Mouse (Mus musculus): ENCODE measurements around the gene Lemd2. TPM values are rescaled to one million over a fixed set of nuclear protein-coding genes. Genes with fewer than 3 reads are reported as not detected.

The Lemd2 gene
- polyA plus RNA-seq, 1 experiment from 2014 or later: 14.4 TPM

DNA sequence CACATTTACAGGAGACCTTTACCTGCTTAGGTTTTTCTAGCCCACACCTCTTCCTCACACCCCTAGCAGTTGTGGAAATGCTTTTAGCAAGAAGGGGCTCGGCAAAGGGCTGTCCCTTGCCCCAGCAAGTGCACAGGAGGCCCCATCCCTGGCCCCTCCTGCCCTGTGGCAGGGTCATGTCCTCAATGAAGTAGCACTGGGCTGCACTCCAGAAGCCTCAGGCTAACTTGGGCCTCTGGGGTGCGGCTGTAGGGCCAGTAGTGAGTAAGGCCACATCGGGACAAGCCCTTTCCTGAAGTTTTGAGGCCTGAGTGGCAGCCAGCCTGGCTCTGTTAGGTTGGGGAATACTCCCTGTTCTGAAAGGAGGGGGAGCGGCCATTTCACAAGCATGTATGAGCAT is 43.4 kb downstream of the Lemd2 start:
- DNase-seq (ENCODE audit: low spot score): no peak
- Histone ChIP-seq H3K9me3 (no peaks in the 10 kb centered on the region), H3K27me3 (ENCODE audit: insufficient read depth, poor library complexity, severe bottlenecking) (0 out of 2 replicates have a peak, but pooled peaks cover 12% of the 10 kb centered on the region), H3K4me3 (no peak overlapping the region), H3K4me1 (peaks cover 15% of the 10 kb centered on the region), H3K36me3 (no peaks in the 10 kb centered on the region), H3K27ac (no peak overlapping the region)
- 77% methylated on average over 4 of the region's 4 CpGs for WGBS

DNA sequence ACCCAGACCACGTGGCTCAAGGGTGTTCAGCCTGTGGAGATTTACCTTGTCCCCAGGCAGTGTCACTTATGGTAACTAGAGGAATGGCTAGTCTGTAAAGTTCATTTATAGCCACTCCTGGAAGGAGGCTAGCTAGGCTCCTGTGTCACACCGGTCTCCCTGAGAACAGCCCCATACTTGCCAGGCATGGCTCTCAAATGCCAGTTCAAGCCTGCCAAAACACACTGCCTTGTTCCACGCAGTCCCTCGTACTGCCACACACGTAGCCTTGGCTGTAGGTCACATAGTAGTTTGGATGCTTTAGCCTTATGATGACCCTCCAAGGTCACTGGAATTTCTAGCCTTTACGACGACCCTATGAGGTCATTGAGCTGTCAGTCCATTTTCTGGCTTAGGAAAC is 45.1 kb downstream of the Lemd2 start:
- no peak for DNase-seq (ENCODE audit: low spot score)
- 68% methylated on average over 7 of the region's 7 CpGs for WGBS
- H3K36me3 ChIP-seq: no peaks in the 10 kb centered on the region
- no peak overlapping the region for H3K27ac ChIP-seq
- H3K27me3 ChIP-seq (ENCODE audit: insufficient read depth, poor library complexity, severe bottlenecking): 0 out of 2 replicates have a peak, but pooled peaks cover 10% of the 10 kb centered on the region
- H3K9me3 ChIP-seq: no peaks in the 10 kb centered on the region
- H3K4me1 ChIP-seq: peaks cover 15% of the 10 kb centered on the region
- H3K4me3 ChIP-seq: no peak overlapping the region

DNA sequence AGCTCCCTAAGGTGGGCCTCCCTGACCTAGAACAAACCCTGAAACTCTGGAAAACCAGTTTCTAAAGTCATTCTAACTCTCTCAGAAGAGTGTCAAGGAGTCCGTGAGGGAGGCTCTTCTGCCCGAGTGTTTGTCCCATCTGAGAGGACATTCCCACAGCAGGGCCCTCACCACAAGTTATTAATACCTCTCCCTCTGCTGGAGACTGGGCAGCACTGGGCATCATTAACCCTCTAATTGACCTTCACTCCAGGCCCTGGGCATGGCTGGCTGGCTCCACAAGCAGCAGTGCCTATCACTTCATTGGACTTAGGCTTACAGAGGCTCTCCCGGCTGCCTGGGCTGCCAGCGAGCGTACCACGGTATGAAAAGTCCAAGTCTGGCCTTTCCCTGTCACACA is 45.8 kb downstream of the Lemd2 start:
- peaks cover 22% of the 10 kb centered on the region for H3K4me1 ChIP-seq
- no peak overlapping the region for H3K27ac ChIP-seq
- no peaks in the 10 kb centered on the region for H3K9me3 ChIP-seq
- DNase-seq (ENCODE audit: low spot score): no peak
- H3K4me3 ChIP-seq: no peak overlapping the region
- WGBS: 78% methylated on average over 6 of the region's 6 CpGs
- H3K36me3 ChIP-seq: no peaks in the 10 kb centered on the region
- 0 out of 2 replicates have a peak, but pooled peaks cover 3% of the 10 kb centered on the region for H3K27me3 ChIP-seq (ENCODE audit: insufficient read depth, poor library complexity, severe bottlenecking)

GRCm38 (mm10) chr17:27155752-27156151 is 48.5 kb downstream of the Lemd2 start:
- Histone ChIP-seq H3K4me1 (peaks cover 37% of the 10 kb centered on the region), H3K9me3 (no peaks in the 10 kb centered on the region), H3K4me3 (no peak overlapping the region), H3K27ac (no peak overlapping the region), H3K36me3 (no peaks in the 10 kb centered on the region), H3K27me3 (ENCODE audit: insufficient read depth, poor library complexity, severe bottlenecking) (peaks cover 5% of the 10 kb centered on the region; the same call in 1 of the 2 replicates)
- no peak for DNase-seq (ENCODE audit: low spot score)
- WGBS: 90% methylated on average over 8 of the region's 8 CpGs

DNA sequence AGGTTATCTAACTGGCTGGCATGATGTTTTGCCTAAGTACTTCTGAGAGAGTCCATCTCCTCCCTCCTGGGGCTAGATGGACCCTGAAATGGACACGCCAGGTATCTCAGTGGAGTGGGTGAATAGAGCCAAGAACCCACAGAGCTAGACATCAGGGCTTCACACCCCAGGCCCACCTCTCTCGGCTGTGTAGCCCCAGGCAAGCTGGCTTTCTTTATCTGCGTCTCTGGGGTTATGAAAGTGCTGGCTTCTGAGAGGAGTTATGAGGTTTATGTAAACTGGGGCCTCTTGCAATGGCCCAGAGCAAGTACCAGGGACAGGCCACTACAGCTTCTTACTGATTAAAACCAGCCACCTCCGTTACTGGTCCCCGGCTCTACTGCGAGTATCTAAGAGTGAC is 49.4 kb downstream of the Lemd2 start:
- Histone ChIP-seq H3K4me3 (no peak overlapping the region), H3K9me3 (no peaks in the 10 kb centered on the region), H3K27me3 (ENCODE audit: insufficient read depth, poor library complexity, severe bottlenecking) (peaks cover 7% of the 10 kb centered on the region; the same call in 1 of the 2 replicates), H3K27ac (no peak overlapping the region), H3K4me1 (peaks cover 37% of the 10 kb centered on the region), H3K36me3 (no peaks in the 10 kb centered on the region)
- 72% methylated on average over 6 of the region's 6 CpGs for WGBS
- no peak for DNase-seq (ENCODE audit: low spot score)

GRCm38 (mm10) chr17:27154256-27154655 is 50.0 kb downstream of the Lemd2 start:
- Histone ChIP-seq H3K9me3 (no peaks in the 10 kb centered on the region), H3K27ac (no peak overlapping the region), H3K27me3 (ENCODE audit: insufficient read depth, poor library complexity, severe bottlenecking) (peaks cover 10% of the 10 kb centered on the region; the same call in 1 of the 2 replicates), H3K4me3 (no peak overlapping the region), H3K4me1 (peaks cover 37% of the 10 kb centered on the region), H3K36me3 (no peaks in the 10 kb centered on the region)
- no peak for DNase-seq (ENCODE audit: low spot score)
- 89% methylated on average over 14 of the region's 14 CpGs for WGBS

DNA sequence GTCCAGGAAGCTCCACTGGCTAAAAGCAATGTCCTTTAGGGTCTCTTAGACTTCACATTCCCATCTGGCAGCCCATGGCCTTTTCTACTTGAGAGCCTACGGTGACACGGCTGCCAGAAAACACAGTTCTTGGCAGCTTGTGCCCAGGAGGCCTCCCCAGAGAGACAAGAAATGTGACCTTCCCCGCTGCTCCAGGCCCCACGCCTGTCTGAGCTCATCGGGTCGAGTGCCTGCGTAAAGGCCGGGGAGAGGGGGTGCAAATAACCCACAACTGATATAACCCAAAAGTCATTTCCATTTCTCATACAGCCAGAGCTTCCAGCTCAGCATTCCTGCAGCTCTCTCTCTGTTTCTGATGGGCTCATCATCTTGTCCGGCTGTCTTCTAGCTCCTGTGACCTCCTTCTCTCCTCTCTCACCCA is 50.5 kb downstream of the Lemd2 start:
- Histone ChIP-seq H3K4me1 (peaks cover 37% of the 10 kb centered on the region), H3K4me3 (no peak overlapping the region), H3K36me3 (no peaks in the 10 kb centered on the region), H3K27me3 (ENCODE audit: insufficient read depth, poor library complexity, severe bottlenecking) (peaks cover 10% of the 10 kb centered on the region; the same call in 1 of the 2 replicates), H3K9me3 (no peaks in the 10 kb centered on the region), H3K27ac (peak overlapping the region; percentile 31; the same call in 1 of the 2 replicates)
- 59% methylated on average over 9 of the region's 9 CpGs for WGBS
- no peak for DNase-seq (ENCODE audit: low spot score)

DNA sequence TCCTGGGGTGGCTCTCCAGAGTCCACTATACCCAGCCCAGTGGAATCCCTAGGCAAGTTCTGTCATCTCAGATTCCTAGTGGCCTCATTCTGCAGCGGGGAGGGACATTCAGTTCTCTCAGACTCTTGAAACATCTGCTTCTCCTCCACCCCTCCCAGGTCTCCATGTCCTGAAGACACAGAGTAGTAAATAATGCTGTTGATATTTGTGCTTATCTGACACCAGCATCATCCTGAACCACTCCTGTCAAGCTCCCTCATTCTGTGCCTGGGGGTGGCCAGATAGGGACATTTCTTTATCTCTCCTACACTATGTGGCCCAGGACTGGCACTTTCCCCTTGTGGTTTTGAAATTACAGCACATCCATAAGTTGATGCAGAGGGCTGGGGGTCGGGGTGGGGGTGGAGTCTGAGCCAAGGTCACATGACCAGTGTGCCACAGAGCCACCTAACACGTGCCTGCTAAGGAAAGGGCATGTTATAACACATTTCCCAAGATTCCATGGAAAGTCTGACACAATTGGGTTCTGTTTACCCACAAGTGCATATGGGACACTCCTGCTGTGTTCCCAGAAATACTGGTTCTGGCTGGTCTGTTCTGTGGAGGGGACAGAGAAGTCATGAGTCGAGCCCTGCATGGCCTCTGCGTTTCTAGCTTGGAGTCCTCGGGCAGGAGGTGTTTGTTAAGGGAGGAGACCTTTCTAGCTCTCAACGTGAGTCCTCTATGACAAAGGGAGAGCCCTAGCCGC is 51.1 kb downstream of the Lemd2 start:
- H3K27me3 ChIP-seq (ENCODE audit: insufficient read depth, poor library complexity, severe bottlenecking): peaks cover 14% of the 10 kb centered on the region
- peak overlapping the region; percentile 31; the same call in 1 of the 2 replicates for H3K27ac ChIP-seq
- no peak for DNase-seq (ENCODE audit: low spot score)
- H3K9me3 ChIP-seq: no peaks in the 10 kb centered on the region
- WGBS: 54% methylated on average over 8 of the region's 8 CpGs
- peaks cover 37% of the 10 kb centered on the region for H3K4me1 ChIP-seq
- no peaks in the 10 kb centered on the region for H3K36me3 ChIP-seq
- H3K4me3 ChIP-seq: no peak overlapping the region

- Histone ChIP-seq H3K9me3 (no peaks in the 10 kb centered on the region), H3K27me3 (ENCODE audit: insufficient read depth, poor library complexity, severe bottlenecking) (peaks cover 14% of the 10 kb centered on the region), H3K36me3 (no peaks in the 10 kb centered on the region), H3K4me3 (no peak overlapping the region), H3K27ac (no peak overlapping the region), H3K4me1 (peaks cover 35% of the 10 kb centered on the region)
- DNase-seq (ENCODE audit: low spot score): no peak
- WGBS: 70% methylated on average over 8 of the region's 8 CpGs
Measured at GRCm38 (mm10) chr17:27151411-27151810, 52.9 kb downstream of the Lemd2 start.

- Histone ChIP-seq H3K4me3 (no peak overlapping the region), H3K36me3 (no peaks in the 10 kb centered on the region), H3K4me1 (peaks cover 33% of the 10 kb centered on the region), H3K9me3 (no peaks in the 10 kb centered on the region), H3K27me3 (ENCODE audit: insufficient read depth, poor library complexity, severe bottlenecking) (peaks cover 14% of the 10 kb centered on the region), H3K27ac (no peak overlapping the region)
- 57% methylated on average over 7 of the region's 7 CpGs for WGBS
- no peak for DNase-seq (ENCODE audit: low spot score)
Measured at GRCm38 (mm10) chr17:27150871-27151270, 53.4 kb downstream of the Lemd2 start.

DNA sequence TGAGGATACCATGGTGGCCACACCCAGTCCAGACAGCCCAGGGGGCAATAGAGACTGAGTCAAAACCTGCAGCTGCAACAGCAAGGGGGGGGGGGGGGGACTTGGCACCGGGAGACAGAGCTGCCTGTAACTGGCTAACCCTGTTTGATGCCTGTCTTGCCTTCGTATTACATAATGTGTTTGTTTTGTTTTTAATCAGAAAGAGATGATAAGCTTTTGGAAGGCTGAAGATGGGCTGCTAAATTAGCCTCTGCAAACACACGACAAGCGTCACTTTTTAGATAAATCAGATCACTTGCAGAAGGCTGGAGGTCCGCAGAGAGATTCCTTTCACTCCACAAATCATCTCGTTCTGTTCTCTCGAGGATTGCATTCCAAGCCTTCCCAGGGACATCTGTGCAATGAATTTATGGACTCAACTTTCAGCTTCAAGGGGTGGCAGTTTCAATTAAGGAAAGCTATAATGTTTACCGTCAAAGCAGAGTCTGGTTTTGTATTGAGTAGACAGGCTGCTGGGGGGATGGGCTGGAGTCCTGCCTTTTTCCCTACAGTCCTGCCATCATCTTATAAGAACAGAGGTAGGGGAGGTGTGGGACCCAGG is 57.8 kb downstream of the Lemd2 start:
- peaks cover 31% of the 10 kb centered on the region for H3K27me3 ChIP-seq (ENCODE audit: insufficient read depth, poor library complexity, severe bottlenecking)
- peaks cover 16% of the 10 kb centered on the region for H3K4me1 ChIP-seq
- no peaks in the 10 kb centered on the region for H3K9me3 ChIP-seq
- no peak overlapping the region for H3K27ac ChIP-seq
- WGBS: 16% methylated on average over 8 of the region's 8 CpGs
- no peaks in the 10 kb centered on the region for H3K36me3 ChIP-seq
- DNase-seq (ENCODE audit: low spot score): no peak
- H3K4me3 ChIP-seq: no peak overlapping the region

DNA sequence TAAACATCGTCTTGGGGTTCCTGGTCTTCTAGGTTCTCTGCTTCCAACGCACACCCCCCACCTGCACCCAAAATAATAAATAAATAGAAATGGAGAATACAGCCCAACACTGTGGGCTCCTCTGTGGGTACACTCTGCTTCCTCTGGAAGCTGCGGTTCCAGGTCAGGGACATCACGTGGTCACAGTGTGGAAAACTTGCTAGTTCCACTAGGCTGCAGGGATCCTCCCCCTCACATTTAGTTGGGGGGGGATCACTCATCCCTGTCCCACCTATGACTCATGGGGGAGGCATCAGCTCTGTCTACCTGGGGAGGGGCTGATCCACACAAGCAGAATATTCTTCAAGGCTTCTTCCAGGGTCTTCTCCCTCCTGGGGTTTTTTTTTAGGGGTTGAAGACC is 60.1 kb downstream of the Lemd2 start:
- Histone ChIP-seq H3K27ac (no peak overlapping the region), H3K27me3 (ENCODE audit: insufficient read depth, poor library complexity, severe bottlenecking) (peaks cover 34% of the 10 kb centered on the region), H3K9me3 (no peaks in the 10 kb centered on the region), H3K4me3 (no peak overlapping the region), H3K36me3 (no peaks in the 10 kb centered on the region), H3K4me1 (peaks cover 16% of the 10 kb centered on the region)
- WGBS: 74% methylated on average over 4 of the region's 4 CpGs
- no peak for DNase-seq (ENCODE audit: low spot score)

- Histone ChIP-seq H3K4me1 (peaks cover 16% of the 10 kb centered on the region), H3K27me3 (ENCODE audit: insufficient read depth, poor library complexity, severe bottlenecking) (peaks cover 33% of the 10 kb centered on the region), H3K4me3 (no peak overlapping the region), H3K27ac (no peak overlapping the region), H3K36me3 (no peaks in the 10 kb centered on the region), H3K9me3 (no peaks in the 10 kb centered on the region)
- 44% methylated on average over 10 of the region's 10 CpGs for WGBS
- no peak for DNase-seq (ENCODE audit: low spot score)
Measured at GRCm38 (mm10) chr17:27141971-27142450, 62.3 kb downstream of the Lemd2 start.
